Comparison of ENCODE assay signal across 8 mouse cellular contexts in genomic region chr17:78936466-78937228, GRCm38 (mm10). TPM values are rescaled to one million over a fixed set of nuclear protein-coding genes. Genes with fewer than 3 reads are reported as not detected.
DNase-seq lines count a peak whose midpoint lies in the region; ATAC-seq and TF ChIP-seq lines count a peak whose summit lies in the region.

Cebpz (minus strand) TSS chr17:78937066.
Ndufaf7 (plus strand) TSS chr17:78937136.

- H3K27ac ChIP-seq in gastrocnemius, adult 2 months = peak within 1 kb of the TSS; percentile 89
- peak within 1 kb of the TSS; percentile 59 for H3K27ac ChIP-seq in hindbrain, postnatal 0 days
- H3K27ac ChIP-seq in left cerebral cortex, adult 2 months = peak within 1 kb of the TSS; percentile 85

- H3K4me3 ChIP-seq in gastrocnemius, adult 2 months = peak within 1 kb of the TSS; percentile 99
- peak within 1 kb of the TSS; percentile 53 for H3K4me3 ChIP-seq in hindbrain, postnatal 0 days (ENCODE audit: low read length)
- peak within 1 kb of the TSS; percentile 66 for H3K4me3 ChIP-seq in left cerebral cortex, adult 2 months

- H3K4me2 ChIP-seq in hindbrain, postnatal 0 days (ENCODE audit: low read depth, low read length) = peak within 1 kb of the TSS; percentile 76

- 0 out of 2 replicates have a peak, but pooled peaks cover 4% of the 10 kb centered on the region for H3K4me1 ChIP-seq in hindbrain, postnatal 0 days (ENCODE audit: insufficient read depth, low read length)

- intact Hi-C loops in gastrocnemius, adult 2 months (cut with DNase I) = loop anchor here (2.0 to 10.0 kb wide), 2 partner anchors 20 to 918 kb away; partner anchors contain the start of gene Cebpzos
- intact Hi-C loops in left cerebral cortex, adult 2 months (cut with DNase I) = loop anchor here (2.0 to 10.0 kb wide), 3 partner anchors 20 to 272 kb away; partner anchors contain the start of genes Cebpzos, Gpatch11 and Heatr5b

- H3K9me3 ChIP-seq in hindbrain, postnatal 0 days (ENCODE audit: low read length) = no peaks in the 10 kb centered on the region

- H3K27me3 ChIP-seq in hindbrain, postnatal 0 days (ENCODE audit: insufficient read depth, low read length) = no peaks in the 10 kb centered on the region

- H3K36me3 ChIP-seq in hindbrain, postnatal 0 days (ENCODE audit: insufficient read depth, low read length) = peaks cover 27% of the 10 kb centered on the region; the same call in 1 of the 2 replicates

- WGBS in hindbrain, postnatal 0 days = under 1% methylated on average over 45 of the region's 45 CpGs

- TF ChIP-seq CTCF in gastrocnemius, adult 2 months (IDR thresholded peaks at IDR 0.05) = no peak
- no peak for TF ChIP-seq CTCF in hindbrain, postnatal 0 days (IDR thresholded peaks at IDR 0.05; ENCODE audit: low read depth)
- no peak for TF ChIP-seq CTCF in left cerebral cortex, adult 2 months (IDR thresholded peaks at IDR 0.05)

- H3K9ac ChIP-seq in hindbrain, postnatal 0 days (replicated peaks; ENCODE audit: low read length) = peak within 1 kb of the TSS; percentile 58

- peak; percentile 100 for ATAC-seq in hindbrain, postnatal 0 days
- peak; percentile 87 for ATAC-seq in megakaryocyte, adult 5-6 weeks (ENCODE audit: poor library complexity, severe bottlenecking)

- DNase-seq in WW6 (ENCODE audit: low read depth, low spot score) = peak; percentile 98
- peak; percentile 90 to 93 for DNase-seq in cerebellum, postnatal 4 days (ENCODE audit: low spot score in 2 of 2)
- DNase-seq in gastrocnemius, adult 2 months = peak; percentile 98
- DNase-seq in hindbrain, postnatal 0 days (ENCODE audit: low spot score) = peak; percentile 99
- DNase-seq in left cerebral cortex, adult 2 months (ENCODE audit: extremely low spot score in 1 of 2, low spot score in 2 of 2) = peak; percentile 96
- peak; percentile 97 to 99 for DNase-seq in right cerebral cortex, adult 2 months (ENCODE audit: low spot score in 2 of 2)
- peak; percentile 97 for DNase-seq in urinary bladder, postnatal 14 days (ENCODE audit: low spot score)

RNA-seq across cellular contexts. Expression of gene Cebpz, which starts in this region (rescaled TPM):
- 10 to 100 TPM; 26.2 to 27.5 TPM for total RNA-seq in gastrocnemius, adult 2 months (2021)
- 11.0 and 13.5 TPM in 2 replicates for total RNA-seq in hindbrain, postnatal 0 days (2014; rRNA removed)
- polyA plus RNA-seq in hindbrain, postnatal 0 days (2015; fragmentation: Nextera tagmentation; extraction: Ambion mirVana) = 46.4 and 54.0 TPM in 2 replicates
- 10 to 100 TPM; 32.9 to 34.0 TPM for total RNA-seq in left cerebral cortex, adult 2 months (2021)
- total RNA-seq in megakaryocyte, adult 5-6 weeks (2015) = 32.9 and 40.2 TPM in 2 replicates
- 101 and 115 TPM in 2 replicates for total RNA-seq in megakaryocyte, adult 5-6 weeks (2017)

RNA-seq across cellular contexts. Expression of gene Ndufaf7, which starts in this region (rescaled TPM):
- total RNA-seq in gastrocnemius, adult 2 months (2021) = 10 to 100 TPM; 22.0 to 31.8 TPM
- 19.7 and 28.3 TPM in 2 replicates for total RNA-seq in hindbrain, postnatal 0 days (2014; rRNA removed)
- polyA plus RNA-seq in hindbrain, postnatal 0 days (2015; fragmentation: Nextera tagmentation; extraction: Ambion mirVana) = 59.9 and 61.6 TPM in 2 replicates
- 10 to 100 TPM; 56.2 to 60.6 TPM for total RNA-seq in left cerebral cortex, adult 2 months (2021)
- 61.6 and 64.7 TPM in 2 replicates for total RNA-seq in megakaryocyte, adult 5-6 weeks (2015)
- 40.6 and 54.7 TPM in 2 replicates for total RNA-seq in megakaryocyte, adult 5-6 weeks (2017)

Comparison
In these comparisons a context has a peak if more than half of its experiments do, and no peak if none do; other contexts are left out.
1. Peak in every context shown above with its lines: DNase-seq, ATAC-seq, H3K4me3 ChIP-seq and H3K27ac ChIP-seq.